Mouse (Mus musculus) layer of hippocampus, postnatal 10 days (tissue): ENCODE results near the gene Nlrc5. TPM values are rescaled to one million over a fixed set of nuclear protein-coding genes. Genes with fewer than 3 reads are reported as not detected.
A peak's percentile ranks its signal among the peaks of the same experiment; 100 is the strongest.
"Not testable (repeated sequence)": the region's sequence is repeated elsewhere in the genome, so short reads cannot be mapped to it uniquely, and the experiment has no call there.

Source experiments
- DNase-seq, 2 experiments: peaks; one replicate each; pipeline ENCODE4 v3.0.0; 2021; ENCODE audit warnings: low spot score in 2 of 2
- long read RNA-seq: library from polyadenylated mRNA; stranded (forward); transcript quantifications from one replicate; pipeline ENCODE4 v2.0.0, GENCODE M21; 2023
- total RNA-seq, 2 experiments: library from RNA; stranded (reverse); gene quantifications; 2 replicates each; pipeline ENCODE4 v1.2.3; 2021

Nlrc5 gene
- under 1 TPM; 0.50 to 0.51 TPM for total RNA-seq
- long read RNA-seq = 0 reads

DNA sequence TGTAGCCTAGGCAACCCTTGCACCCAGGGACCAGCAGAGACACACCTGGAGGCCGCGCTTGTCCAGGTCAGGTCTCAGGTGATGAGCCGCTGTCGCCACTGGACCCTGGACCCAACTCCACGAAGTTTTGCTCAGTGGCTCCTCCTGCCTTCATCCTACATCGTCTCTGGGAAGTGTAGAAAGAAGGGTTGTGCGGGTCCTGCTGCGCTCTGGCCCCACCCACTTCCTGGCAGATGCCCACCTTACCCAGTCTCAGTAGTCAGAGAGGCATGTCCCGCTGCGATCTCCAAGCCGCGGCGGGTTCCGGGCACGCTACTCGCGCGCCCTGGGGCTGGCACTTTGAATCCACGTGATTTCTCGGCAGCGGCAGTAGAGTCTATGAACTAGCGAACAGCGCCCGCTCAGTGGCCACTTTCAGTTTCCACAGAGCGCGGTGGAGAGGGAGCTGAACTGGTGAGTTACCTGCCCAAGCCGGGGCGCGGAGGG is at the start of gene Nlrc5:
TSS of gene Nlrc5 (plus strand) at position 376 of the 486 bp plus-strand sequence.
- peak; percentile 32 to 49 for DNase-seq

GRCm38 (mm10) chr8:94385506-94386213 is 48.5 kb upstream of the Nlrc5 start:
- no peak for DNase-seq

DNA sequence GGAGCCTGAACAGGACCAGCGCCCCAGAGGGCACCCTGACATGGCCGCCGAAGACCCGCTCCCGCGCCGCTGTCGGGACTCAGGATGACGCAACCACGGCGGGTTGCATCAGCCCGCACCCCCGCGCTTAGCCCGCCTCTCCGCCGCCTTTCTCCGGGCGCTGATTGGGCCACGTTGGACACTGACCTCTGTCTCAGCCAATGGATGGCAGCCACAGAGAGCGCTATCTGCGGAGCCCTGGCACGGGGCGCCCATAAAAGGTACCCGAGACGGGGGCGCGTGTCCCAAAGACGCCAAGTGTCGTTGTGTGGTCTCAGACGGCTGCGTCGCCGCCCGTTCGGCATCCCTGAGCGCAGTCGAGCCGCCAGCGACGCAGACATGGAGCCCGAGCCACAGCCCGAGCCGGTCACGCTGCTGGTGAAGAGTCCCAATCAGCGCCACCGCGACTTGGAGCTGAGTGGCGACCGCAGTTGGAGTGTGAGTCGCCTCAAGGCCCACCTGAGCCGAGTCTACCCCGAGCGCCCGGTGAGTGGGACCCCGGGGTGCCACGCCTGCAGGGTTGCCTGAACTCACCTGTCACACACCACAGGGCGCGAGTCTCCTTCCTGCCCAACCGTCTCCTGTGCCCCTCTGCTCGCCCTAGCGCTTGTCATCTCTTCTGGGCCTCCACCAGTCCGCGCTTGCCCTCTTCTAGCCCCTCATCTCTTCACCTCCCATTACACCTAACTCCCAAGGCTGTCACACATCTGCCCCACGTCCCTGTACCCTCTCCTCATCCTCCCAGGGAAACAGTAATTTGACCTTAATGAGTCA is 47.7 kb upstream of the Nlrc5 start, which contains the start of gene Herpud1:
TSS of gene Herpud1 (plus strand) at position 225 of the 813 bp plus-strand sequence.
- DNase-seq = peak; percentile 97 to 99

DNA sequence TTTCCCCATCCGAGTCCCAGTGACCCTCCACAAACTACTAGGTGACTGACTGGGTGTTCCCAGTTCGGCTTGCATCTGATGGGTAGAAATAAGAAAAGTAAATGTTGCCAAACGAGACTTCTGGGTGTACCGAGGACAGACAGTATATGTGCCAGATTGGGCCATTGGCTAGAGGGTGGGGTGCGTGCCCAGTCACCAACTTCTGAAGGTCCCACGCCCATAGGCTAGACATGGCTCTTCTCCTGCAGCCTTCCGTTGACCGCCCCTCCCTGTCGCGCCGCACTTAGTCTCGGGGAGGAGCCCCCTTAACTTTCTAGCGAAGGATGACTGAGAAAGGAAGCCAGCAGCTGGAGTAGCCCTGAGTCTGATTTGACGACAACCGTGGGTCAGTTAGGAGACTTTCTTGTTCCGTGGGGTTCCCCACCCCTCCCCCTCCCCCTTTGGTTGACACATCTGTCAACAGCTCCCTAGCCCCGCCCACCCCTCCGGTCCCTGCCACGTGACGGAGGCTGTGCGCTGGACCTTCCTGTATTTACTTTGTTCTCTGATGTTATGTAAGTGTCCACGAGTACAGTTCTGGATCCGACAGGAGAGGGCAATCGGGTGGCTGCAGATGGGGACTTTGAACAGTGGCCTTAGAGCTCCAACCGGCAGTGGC is 47.0 kb upstream of the Nlrc5 start:
- peak; percentile 56 to 69 for DNase-seq

- no peak for DNase-seq
These were observed 46.4 kb upstream of the Nlrc5 start for GRCm38 (mm10) chr8:94387785-94388184.

- no peak for DNase-seq
These were observed 44.6 kb upstream of the Nlrc5 start for GRCm38 (mm10) chr8:94389531-94389930.

GRCm38 (mm10) chr8:94390429-94390828 is 43.7 kb upstream of the Nlrc5 start:
- DNase-seq = no peak

- no peak for DNase-seq
These were observed 43.2 kb upstream of the Nlrc5 start for GRCm38 (mm10) chr8:94390910-94391309.

- peak; percentile 44 to 48 for DNase-seq
These were observed 42.0 kb upstream of the Nlrc5 start for GRCm38 (mm10) chr8:94392147-94392546.

GRCm38 (mm10) chr8:94392648-94393047 is 41.5 kb upstream of the Nlrc5 start:
- DNase-seq = no peak

- DNase-seq = no peak
These were observed 38.2 kb upstream of the Nlrc5 start for GRCm38 (mm10) chr8:94395851-94396540.

GRCm38 (mm10) chr8:94396964-94397657 is 37.0 kb upstream of the Nlrc5 start:
- DNase-seq = peak; percentile 54 to 55

DNA sequence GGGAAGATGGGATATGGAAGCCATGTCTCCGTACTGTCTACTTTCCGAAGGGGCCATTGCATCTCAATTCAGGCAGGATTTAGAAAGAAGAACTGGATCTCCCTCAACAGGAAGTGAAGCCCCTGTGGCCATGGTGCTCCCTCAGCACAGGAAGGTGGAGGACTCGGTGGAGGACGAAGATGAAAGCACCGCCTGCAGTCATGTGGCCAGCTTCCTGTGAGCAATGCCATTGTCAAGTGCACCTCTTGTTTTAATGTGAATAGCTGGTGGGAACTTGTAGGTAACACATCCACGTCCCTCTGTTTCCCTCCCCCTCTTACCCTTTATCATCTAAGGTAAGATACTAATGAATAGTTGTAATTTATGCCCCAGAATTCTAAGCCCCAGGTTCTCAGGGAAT is 35.6 kb upstream of the Nlrc5 start:
- no peak for DNase-seq

DNA sequence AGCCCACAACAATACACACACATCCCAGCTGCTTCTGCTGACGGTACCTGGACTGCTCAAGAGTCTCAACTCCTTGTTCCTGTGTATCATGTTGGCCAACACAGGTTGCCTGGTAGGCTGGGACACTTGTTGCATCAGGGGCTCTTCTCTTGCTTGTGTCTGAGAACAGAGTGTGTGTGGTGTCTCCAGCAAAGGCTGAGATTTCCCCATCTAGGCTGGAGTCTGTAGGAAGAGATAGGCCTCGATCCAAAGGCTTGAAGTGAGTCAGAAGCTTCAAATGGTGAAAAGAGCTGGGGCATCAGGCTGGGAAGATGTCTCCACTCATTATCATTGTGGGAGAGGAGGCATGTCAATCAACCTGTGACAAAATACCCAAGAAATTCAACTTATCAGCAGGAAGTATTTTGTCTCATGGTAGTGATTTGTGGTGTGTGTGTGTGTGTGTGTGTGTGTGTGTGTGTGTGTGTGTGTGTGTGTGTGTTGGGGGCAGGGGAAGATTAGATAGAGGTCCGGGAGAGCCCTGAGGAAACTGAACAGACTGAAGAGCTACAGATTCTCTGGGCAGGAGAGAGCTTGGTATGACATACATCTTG is 34.7 kb upstream of the Nlrc5 start:
- DNase-seq = no peak

- not testable (repeated sequence) for DNase-seq
These were observed 34.2 kb upstream of the Nlrc5 start for GRCm38 (mm10) chr8:94399957-94400356.

DNA sequence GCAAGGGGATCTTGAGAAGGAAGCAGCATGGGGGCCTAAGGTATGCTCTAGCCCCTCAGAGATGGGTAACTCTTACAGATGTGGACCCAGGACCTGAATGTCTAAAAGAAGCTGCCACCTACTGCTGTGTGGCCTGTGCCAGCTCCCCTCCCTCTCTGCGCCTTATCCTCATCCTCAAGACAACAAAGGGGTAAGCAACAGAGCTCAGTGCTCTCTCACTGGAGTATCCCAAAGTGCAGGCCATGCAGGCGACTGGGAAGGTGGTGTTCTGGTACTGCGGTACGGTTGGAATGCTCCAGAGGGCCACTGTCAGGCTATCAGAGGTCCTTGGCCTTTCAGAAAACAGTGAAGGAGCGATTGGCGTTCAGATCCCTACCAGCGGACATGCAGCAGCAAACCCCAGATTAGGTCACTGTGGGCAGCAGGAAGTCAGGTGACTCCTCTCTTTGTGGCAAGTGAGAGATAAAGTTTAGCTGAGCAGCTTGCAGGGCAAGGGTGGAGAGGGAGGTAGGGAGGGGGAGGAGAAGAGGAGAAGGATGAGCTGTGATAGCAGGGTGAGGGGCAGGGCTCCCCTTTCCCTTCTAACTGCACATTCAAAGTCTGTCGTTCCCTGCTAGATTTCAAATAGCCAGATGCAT is 25.6 kb upstream of the Nlrc5 start:
- DNase-seq = no peak

GRCm38 (mm10) chr8:94409523-94409922 is 24.6 kb upstream of the Nlrc5 start:
- no peak for DNase-seq

GRCm38 (mm10) chr8:94412518-94412917 is 21.6 kb upstream of the Nlrc5 start:
- no peak for DNase-seq

GRCm38 (mm10) chr8:94413509-94413908 is 20.6 kb upstream of the Nlrc5 start:
- no peak for DNase-seq

GRCm38 (mm10) chr8:94415218-94415617 is 18.9 kb upstream of the Nlrc5 start:
- DNase-seq = no peak
